Mouse (Mus musculus) liver, embryonic 14.5 days (tissue): ENCODE results near the gene Sfn. TPM values are rescaled to one million over a fixed set of nuclear protein-coding genes. Genes with fewer than 3 reads are reported as not detected.

Source experiments
- ATAC-seq: fragments of 200-750 bp; cut with Nextera tagmentation; 2 replicates; pipeline ENCODE4 v1.8.0; 2017; ENCODE audit warnings: moderate number of reproducible peaks, mild to moderate bottlenecking, moderate library complexity; ENCODE audit not compliant: insufficient read depth
- DNase-seq, 3 experiments: peaks; one replicate each; pipeline ENCODE4 v3.0.0-alpha.2; 2012 to 2013; ENCODE audit warnings: low read depth in 3 of 3, low spot score in 3 of 3
- H3K27ac ChIP-seq: fragments of 300-500 bp; sonication (generic); 2 replicates; pipeline ENCODE4 v1.5.1; 2014; ENCODE audit warnings: moderate library complexity, mild to moderate bottlenecking, control low read depth, inconsistent platforms
- H3K27me3 ChIP-seq: fragments of 300-500 bp; sonication (generic); 2 replicates; pipeline ENCODE4 v1.6.1; 2014; ENCODE audit warnings: mild to moderate bottlenecking, low read length, moderate library complexity; ENCODE audit not compliant: control insufficient read depth, insufficient read depth
- H3K36me3 ChIP-seq: fragments of 300-500 bp; sonication (generic); replicated peaks from 2 replicates; pipeline ENCODE4 v1.6.1; 2014; ENCODE audit warnings: low read depth; ENCODE audit not compliant: control insufficient read depth, insufficient read depth
- H3K4me1 ChIP-seq, 2 experiments: fragments of 200-500 bp in 1 of 2; fragments of 300-500 bp in 1 of 2; sonication (generic) in 1 of 2; replicated peaks; 2 replicates each; pipeline ENCODE4 v1.6.1; 2012 to 2014; ENCODE audit warnings: antibody characterized with exemption in 1 of 2, inconsistent platforms in 1 of 2, low read length in 1 of 2; ENCODE audit not compliant: control insufficient read depth in 2 of 2, insufficient read depth in 2 of 2
- H3K4me2 ChIP-seq: fragments of 300-500 bp; sonication (generic); 2 replicates; pipeline ENCODE4 v1.6.1; 2014; ENCODE audit warnings: low read depth, mild to moderate bottlenecking, control low read depth, moderate library complexity
- H3K4me3 ChIP-seq, 2 experiments: fragments of 200-500 bp in 1 of 2; fragments of 300-500 bp in 1 of 2; sonication (generic) in 1 of 2; 2 replicates each; pipeline ENCODE4 v1.5.1; 2012 to 2014; ENCODE audit warnings: low read depth in 2 of 2, low read length in 2 of 2, mild to moderate bottlenecking in 2 of 2, control low read depth in 1 of 2, inconsistent platforms in 1 of 2, moderate library complexity in 1 of 2; ENCODE audit not compliant: insufficient read depth in 1 of 2
- H3K9ac ChIP-seq: fragments of 300-500 bp; sonication (generic); replicated peaks from 2 replicates; pipeline ENCODE4 v1.6.1; 2014; ENCODE audit warnings: mild to moderate bottlenecking, control low read depth, moderate library complexity
- H3K9me3 ChIP-seq: fragments of 300-500 bp; sonication (generic); 2 replicates; pipeline ENCODE4 v1.6.1; 2016; ENCODE audit warnings: low read length, mixed read lengths; ENCODE audit not compliant: control insufficient read depth
- CTCF ChIP-seq: IDR thresholded peaks from 2 replicates; pipeline ENCODE4 v1.5.1; 2016; ENCODE audit warnings: antibody characterized with exemption, low read depth, control low read depth
- EP300 ChIP-seq: IDR thresholded peaks from 2 replicates; pipeline ENCODE4 v1.6.1; 2016; ENCODE audit warnings: antibody characterized with exemption, low read depth
- WGBS: fragments of 180-500 bp; shearing (Covaris S2); extraction: QIAGEN DNeasy Blood & Tissue Kit; methylation state at CpG from one replicate; pipeline ENCODE4 v1.1.7; 2014; ENCODE audit not compliant: insufficient replicate concordance; 5-methylcytosine and 5-hydroxymethylcytosine counted together
- microRNA-seq: library from miRNA; unstranded; fragments of <30 nt; microRNA quantifications from one replicate; pipeline ENCODE4, GENCODE M21; 2016
- polyA plus RNA-seq, 2 experiments: library from polyadenylated mRNA; depleted of rRNA in 1 of 2; stranded (reverse) in 1 of 2; unstranded in 1 of 2; fragments of >200 nt; fragmentation: Nextera tagmentation in 1 of 2; extraction: Ambion mirVana in 1 of 2; gene quantifications; 2 replicates each; pipeline versions ENCODE4 v1.2.1 to v1.2.3; 2012 to 2014

The Sfn gene
- polyA plus RNA-seq, 2 experiments = 0.10 to 0.52 TPM

- DNase-seq = peak; percentile 43 to 45 (median 44)
- Histone ChIP-seq H3K4me3 (no peak overlapping the region), H3K4me2 (peak overlapping the region; percentile 15; the same call in 1 of the 2 replicates), H3K4me1 (peaks cover 0 to 13% of the 10 kb centered on the region in 2 experiments; a peak in 2 of 4 replicates), H3K27ac (no peak overlapping the region), H3K27me3 (no peaks in the 10 kb centered on the region), H3K9me3 (no peaks in the 10 kb centered on the region), H3K36me3 (no peaks in the 10 kb centered on the region), H3K9ac (no peak overlapping the region)
- ATAC-seq = peak; percentile 87
- 48% methylated on average over 10 of the region's 10 CpGs for WGBS
- TF ChIP-seq CTCF (no peak), EP300 (no peak)
Observed at GRCm38 (mm10) chr4:133557041-133557717, 44.8 kb downstream of the Sfn start.

GRCm38 (mm10) chr4:133553448-133554330 is 48.3 kb downstream of the Sfn start:
- no peak overlapping the region for H3K27ac ChIP-seq
- H3K4me2 ChIP-seq = no peak overlapping the region
- no peak overlapping the region for H3K4me3 ChIP-seq
- H3K4me1 ChIP-seq = peaks cover 0 to 14% of the 10 kb centered on the region in 2 experiments; a peak in 2 of 4 replicates
- ATAC-seq = no peak
- H3K9ac ChIP-seq = no peak overlapping the region
- 42% methylated on average over 19 of the region's 19 CpGs for WGBS
- no peaks in the 10 kb centered on the region for H3K27me3 ChIP-seq
- no peaks in the 10 kb centered on the region for H3K9me3 ChIP-seq
- no peaks in the 10 kb centered on the region for H3K36me3 ChIP-seq
- no peak for TF ChIP-seq EP300
- TF ChIP-seq CTCF = no peak
- no peak for DNase-seq

GRCm38 (mm10) chr4:133552768-133553447 is 49.1 kb downstream of the Sfn start, which contains the start of gene Nr0b2:
Gene Nr0b2 (plus strand): TSS chr4:133553376.
- DNase-seq (no peak), ATAC-seq (no peak)
- TF ChIP-seq CTCF = no peak
- no peak for TF ChIP-seq EP300
- H3K4me3 ChIP-seq = no peak within 1 kb of the TSS
- 44% methylated on average over 10 of the region's 10 CpGs for WGBS
- no peak within 1 kb of the TSS for H3K9ac ChIP-seq
- H3K4me2 ChIP-seq = no peak within 1 kb of the TSS
- peaks cover 0 to 14% of the 10 kb centered on the region in 2 experiments; a peak in 2 of 4 replicates for H3K4me1 ChIP-seq
- H3K27me3 ChIP-seq = no peaks in the 10 kb centered on the region
- no peak within 1 kb of the TSS for H3K27ac ChIP-seq
- H3K9me3 ChIP-seq = no peaks in the 10 kb centered on the region
- no peaks in the 10 kb centered on the region for H3K36me3 ChIP-seq

GRCm38 (mm10) chr4:133552029-133552428 is 49.9 kb downstream of the Sfn start:
- ATAC-seq = no peak
- no peak overlapping the region for H3K27ac ChIP-seq

More at GRCm38 (mm10) chr4:133552029-133552428, 49.9 kb downstream of the Sfn start:
- no peaks in the 10 kb centered on the region for H3K27me3 ChIP-seq
- no peak for DNase-seq
- H3K9ac ChIP-seq = no peak overlapping the region
- no peak overlapping the region for H3K4me3 ChIP-seq
- WGBS = 56% methylated on average over 1 of the region's 1 CpGs
- H3K9me3 ChIP-seq = no peaks in the 10 kb centered on the region
- H3K4me1 ChIP-seq = peaks cover 0 to 14% of the 10 kb centered on the region in 2 experiments; a peak in 2 of 4 replicates
- H3K4me2 ChIP-seq = no peak overlapping the region
- H3K36me3 ChIP-seq = no peaks in the 10 kb centered on the region
- TF ChIP-seq CTCF = no peak
- no peak for TF ChIP-seq EP300

Small RNA genes lying within 50 kb of the gene (microRNA-seq; reads per million reads assigned to microRNA genes)
- not detected for gene Gm23158

Other genes starting within 250 kb of the Sfn start
- gene Wdtc1, start 248.7 kb downstream of the Sfn start, polyA plus RNA-seq (2012; rRNA removed) = 6.4 and 7.0 TPM in 2 replicates
- 7.3 and 9.1 TPM in 2 replicates for gene Wdtc1, start 248.7 kb downstream of the Sfn start, polyA plus RNA-seq (2014; fragmentation: Nextera tagmentation; extraction: Ambion mirVana)
- 6.7 and 7.6 TPM in 2 replicates for gene Slc9a1, start 232.5 kb downstream of the Sfn start, polyA plus RNA-seq (2012; rRNA removed)
- gene Slc9a1, start 232.5 kb downstream of the Sfn start, polyA plus RNA-seq (2014; fragmentation: Nextera tagmentation; extraction: Ambion mirVana) = 2.1 and 2.3 TPM in 2 replicates
- 0.02 and 0.05 TPM in 2 replicates for gene Tent5b, start 122.0 kb downstream of the Sfn start, polyA plus RNA-seq (2012; rRNA removed)
- gene Tent5b, start 122.0 kb downstream of the Sfn start, polyA plus RNA-seq (2014; fragmentation: Nextera tagmentation; extraction: Ambion mirVana) = not detected in 2 replicates
- gene Trnp1, start 103.6 kb downstream of the Sfn start, polyA plus RNA-seq (2012; rRNA removed) = 0.04 TPM in 1 of 2 replicates, not detected in the other
- not detected in 2 replicates for gene Trnp1, start 103.6 kb downstream of the Sfn start, polyA plus RNA-seq (2014; fragmentation: Nextera tagmentation; extraction: Ambion mirVana)
- gene Kdf1, start 83.2 kb downstream of the Sfn start, polyA plus RNA-seq (2012; rRNA removed) = 0.18 and 0.43 TPM in 2 replicates
- 0.48 and 0.53 TPM in 2 replicates for gene Kdf1, start 83.2 kb downstream of the Sfn start, polyA plus RNA-seq (2014; fragmentation: Nextera tagmentation; extraction: Ambion mirVana)
- gene Nudc, start 56.2 kb downstream of the Sfn start, polyA plus RNA-seq (2012; rRNA removed) = 64.5 and 124 TPM in 2 replicates
- gene Nudc, start 56.2 kb downstream of the Sfn start, polyA plus RNA-seq (2014; fragmentation: Nextera tagmentation; extraction: Ambion mirVana) = 88.2 and 101 TPM in 2 replicates
- 0.38 and 0.48 TPM in 2 replicates for gene Nr0b2, start 48.8 kb downstream of the Sfn start, polyA plus RNA-seq (2012; rRNA removed)
- 0.77 and 0.85 TPM in 2 replicates for gene Nr0b2, start 48.8 kb downstream of the Sfn start, polyA plus RNA-seq (2014; fragmentation: Nextera tagmentation; extraction: Ambion mirVana)
- gene Gpatch3, start 27.4 kb downstream of the Sfn start, polyA plus RNA-seq (2012; rRNA removed) = 1.9 and 3.1 TPM in 2 replicates
- gene Gpatch3, start 27.4 kb downstream of the Sfn start, polyA plus RNA-seq (2014; fragmentation: Nextera tagmentation; extraction: Ambion mirVana) = 3.1 and 4.6 TPM in 2 replicates
- gene Gpn2, start 17.8 kb downstream of the Sfn start, polyA plus RNA-seq (2012; rRNA removed) = 15.2 and 17.6 TPM in 2 replicates
- 10.0 and 10.3 TPM in 2 replicates for gene Gpn2, start 17.8 kb downstream of the Sfn start, polyA plus RNA-seq (2014; fragmentation: Nextera tagmentation; extraction: Ambion mirVana)
- gene Zdhhc18, start 48.0 kb upstream of the Sfn start, polyA plus RNA-seq (2012; rRNA removed) = 3.8 and 3.9 TPM in 2 replicates
- gene Zdhhc18, start 48.0 kb upstream of the Sfn start, polyA plus RNA-seq (2014; fragmentation: Nextera tagmentation; extraction: Ambion mirVana) = 0.58 and 0.90 TPM in 2 replicates
- 3.2 and 3.3 TPM in 2 replicates for gene Pigv, start 70.5 kb upstream of the Sfn start, polyA plus RNA-seq (2012; rRNA removed)
- gene Pigv, start 70.5 kb upstream of the Sfn start, polyA plus RNA-seq (2014; fragmentation: Nextera tagmentation; extraction: Ambion mirVana) = 3.1 and 4.0 TPM in 2 replicates
- 11.9 and 12.0 TPM in 2 replicates for gene Arid1a, start 154.6 kb upstream of the Sfn start, polyA plus RNA-seq (2012; rRNA removed)
- gene Arid1a, start 154.6 kb upstream of the Sfn start, polyA plus RNA-seq (2014; fragmentation: Nextera tagmentation; extraction: Ambion mirVana) = 7.4 and 7.8 TPM in 2 replicates